Mouse (Mus musculus) small intestine, adult 2 months (tissue): ENCODE measurements around the gene Ogfod3. TPM values are rescaled to one million over a fixed set of nuclear protein-coding genes. Genes with fewer than 3 reads are reported as not detected.

Source experiments
- H3K27ac ChIP-seq: fragments of 200-500 bp; 2 replicates; pipeline ENCODE4 v1.5.1; 2012; ENCODE audit warnings: low read depth, low read length, control low read depth, inconsistent platforms; ENCODE audit not compliant: insufficient read depth
- H3K27me3 ChIP-seq: fragments of 200-500 bp; 2 replicates; pipeline ENCODE4 v1.6.1; 2012; ENCODE audit warnings: mild to moderate bottlenecking, moderate library complexity, low read length, inconsistent platforms; ENCODE audit not compliant: control insufficient read depth, insufficient read depth
- H3K36me3 ChIP-seq: fragments of 200-500 bp; 2 replicates; pipeline ENCODE4 v1.6.1; 2012; ENCODE audit warnings: mild to moderate bottlenecking, low read length, control low read depth, inconsistent platforms; ENCODE audit not compliant: control insufficient read depth, insufficient read depth
- H3K4me1 ChIP-seq: fragments of 200-500 bp; 2 replicates; pipeline ENCODE4 v1.6.1; 2012; ENCODE audit warnings: low read length, inconsistent platforms, mixed read lengths; ENCODE audit not compliant: control insufficient read depth, insufficient read depth, insufficient read length
- H3K4me3 ChIP-seq: fragments of 200-500 bp; 2 replicates; pipeline ENCODE4 v1.5.1; 2012; ENCODE audit warnings: low read depth, mild to moderate bottlenecking, control low read depth, inconsistent platforms, low read length, moderate library complexity
- CTCF ChIP-seq: fragments of 200-500 bp; IDR thresholded peaks from 2 replicates; pipeline ENCODE4 v1.5.1; 2012; ENCODE audit warnings: low read depth, mild to moderate bottlenecking, control low read depth, inconsistent platforms, low read length, moderate library complexity, mixed read lengths; ENCODE audit not compliant: insufficient replicate concordance, insufficient read length; ENCODE audit errors: extremely low read depth
- POLR2A ChIP-seq: fragments of 200-500 bp; IDR thresholded peaks from 2 replicates; pipeline ENCODE4 v1.6.1; 2012; ENCODE audit warnings: low read depth, mild to moderate bottlenecking, control low read depth, inconsistent platforms, low read length, moderate library complexity
- WGBS: fragments of 180-500 bp; shearing (Covaris S2); methylation state at CpG from one replicate; pipeline ENCODE4 v1.1.7; 2018; 5-methylcytosine and 5-hydroxymethylcytosine counted together
- polyA plus RNA-seq: library from polyadenylated mRNA; depleted of rRNA; stranded (reverse); fragments of >200 nt; gene quantifications from 2 replicates; pipeline ENCODE4 v1.2.3, GENCODE M21; 2012

Ogfod3 gene
- polyA plus RNA-seq, 1 experiment = 13.1 TPM

DNA sequence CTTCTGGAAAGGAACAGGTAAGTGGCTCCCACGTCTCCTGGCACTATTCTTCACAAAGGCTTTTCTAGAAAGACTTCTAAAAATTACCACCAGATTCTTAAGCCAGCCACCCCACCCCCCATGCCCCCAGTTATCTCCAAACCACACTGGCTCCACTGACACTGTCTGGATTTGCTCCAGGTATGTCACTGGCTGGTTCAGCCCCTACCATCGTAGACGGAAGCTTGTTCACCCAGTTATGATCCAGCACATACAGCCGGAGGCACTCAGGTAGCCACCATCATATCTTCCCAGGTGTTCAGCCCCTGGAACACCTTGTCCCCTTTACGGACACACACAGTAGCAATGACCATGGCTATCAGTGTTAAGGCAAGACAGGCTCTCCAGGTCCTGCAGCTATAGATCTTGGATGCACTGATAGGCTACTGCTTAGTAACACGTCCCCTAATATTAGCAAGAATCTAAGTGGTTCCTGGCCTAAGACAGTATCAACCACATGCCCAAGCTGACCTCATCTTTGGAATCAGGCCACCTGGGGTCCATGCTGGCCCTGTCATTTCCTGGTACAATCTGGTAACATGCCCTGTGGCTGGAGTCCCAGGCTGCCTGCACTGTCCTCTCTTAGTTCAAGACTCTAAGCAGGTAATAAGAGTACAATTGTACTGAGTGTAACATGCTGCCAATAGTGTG is 17.0 kb upstream of the Ogfod3 start:
- Histone ChIP-seq H3K27me3 (no peaks in the 10 kb centered on the region), H3K4me1 (no peaks in the 10 kb centered on the region), H3K27ac (no peak overlapping the region), H3K36me3 (peaks cover 60% of the 10 kb centered on the region), H3K4me3 (no peak overlapping the region)
- WGBS = 86% methylated on average over 6 of the region's 6 CpGs
- TF ChIP-seq CTCF (no peak), POLR2A (no peak)

GRCm38 (mm10) chr11:121220771-121221170 is 16.3 kb upstream of the Ogfod3 start:
- Histone ChIP-seq H3K4me1 (no peaks in the 10 kb centered on the region), H3K36me3 (peaks cover 54% of the 10 kb centered on the region), H3K4me3 (no peak overlapping the region), H3K27me3 (no peaks in the 10 kb centered on the region), H3K27ac (no peak overlapping the region)
- no peak for TF ChIP-seq POLR2A
- TF ChIP-seq CTCF = no peak
- 91% methylated on average over 5 of the region's 5 CpGs for WGBS

DNA sequence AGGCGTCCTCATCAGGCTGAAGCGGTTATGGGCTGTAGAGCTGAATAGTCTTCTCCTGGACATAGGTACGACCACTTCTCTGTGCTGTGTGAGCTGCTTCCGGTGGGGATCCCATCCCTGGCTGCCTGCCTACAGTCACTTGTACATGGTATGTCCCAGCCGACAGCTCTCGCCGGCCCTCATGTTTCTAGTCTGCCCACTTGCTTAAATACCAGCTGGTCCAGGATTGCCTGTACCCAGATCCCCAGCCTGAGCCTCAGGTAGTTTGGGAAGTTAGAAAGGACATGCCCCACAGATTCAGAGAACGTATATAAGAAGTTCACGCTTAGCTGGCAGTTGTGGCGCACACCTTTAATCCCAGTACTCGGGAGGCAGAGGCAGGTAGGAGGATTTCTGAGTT is 15.3 kb upstream of the Ogfod3 start:
- TF ChIP-seq CTCF (no peak), POLR2A (no peak)
- Histone ChIP-seq H3K4me1 (no peaks in the 10 kb centered on the region), H3K4me3 (no peak overlapping the region), H3K36me3 (peaks cover 48% of the 10 kb centered on the region), H3K27ac (no peak overlapping the region), H3K27me3 (no peaks in the 10 kb centered on the region)
- WGBS = 90% methylated on average over 11 of the region's 11 CpGs

- H3K4me1 ChIP-seq = no peaks in the 10 kb centered on the region
- peaks cover 32% of the 10 kb centered on the region for H3K36me3 ChIP-seq
- WGBS = 95% methylated on average over 3 of the region's 3 CpGs
- H3K27ac ChIP-seq = no peak overlapping the region
- H3K27me3 ChIP-seq = no peaks in the 10 kb centered on the region
- H3K4me3 ChIP-seq = no peak overlapping the region
- no peak for TF ChIP-seq CTCF
- TF ChIP-seq POLR2A = no peak
Observed at GRCm38 (mm10) chr11:121216831-121217230, 12.3 kb upstream of the Ogfod3 start.

GRCm38 (mm10) chr11:121203859-121204160 is 701 bp downstream of the Ogfod3 start:
- no peak overlapping the region for H3K27ac ChIP-seq
- TF ChIP-seq CTCF (no peak), POLR2A (no peak)
- under 1% methylated on average over 5 of the region's 5 CpGs for WGBS

DNA sequence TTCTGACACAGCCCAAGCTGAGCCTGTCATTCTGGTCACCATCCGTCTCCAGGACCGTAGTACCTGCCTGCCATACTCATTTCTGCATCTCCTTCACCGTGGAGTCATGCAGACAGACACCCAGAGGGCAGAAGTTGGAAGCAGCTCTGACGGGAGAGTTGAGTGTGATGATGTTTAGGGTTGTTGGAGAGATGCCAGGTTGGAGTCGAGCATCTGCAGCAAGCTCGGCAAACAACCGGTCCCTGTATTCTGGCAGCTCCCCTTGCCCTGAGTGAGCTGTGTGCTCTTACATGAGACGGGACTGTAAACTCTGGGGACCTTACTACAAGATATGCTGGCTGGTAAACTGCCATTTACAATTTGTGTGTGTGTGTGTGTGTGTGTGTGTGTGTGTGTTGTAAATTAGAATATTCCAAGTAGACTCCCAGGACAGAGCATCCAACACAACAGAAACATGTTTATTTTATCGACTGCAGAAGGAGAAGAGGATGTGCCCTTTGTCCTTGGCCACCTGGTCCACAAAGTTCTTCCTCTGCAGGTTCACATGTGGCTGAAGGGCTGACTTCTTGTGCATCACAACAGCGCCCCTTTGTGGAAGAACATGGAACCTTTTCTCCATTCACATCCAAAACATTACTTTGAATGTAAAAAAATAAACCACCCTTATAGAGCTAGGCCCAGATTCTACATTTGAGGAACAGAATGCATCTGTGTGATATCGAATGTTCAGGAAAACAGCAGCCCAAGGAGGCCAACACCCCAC is 2.9 kb downstream of the Ogfod3 start:
- WGBS = 28% methylated on average over 11 of the region's 11 CpGs
- H3K36me3 ChIP-seq = no peaks in the 10 kb centered on the region
- peaks cover 3% of the 10 kb centered on the region; the same call in 1 of the 2 replicates for H3K4me1 ChIP-seq
- no peaks in the 10 kb centered on the region for H3K27me3 ChIP-seq
- no peak overlapping the region for H3K27ac ChIP-seq
- TF ChIP-seq CTCF (peak; percentile 55; the same call in 1 of the 2 replicates), POLR2A (no peak)
- H3K4me3 ChIP-seq = no peak overlapping the region

More at GRCm38 (mm10) chr11:121203859-121204160, 701 bp downstream of the Ogfod3 start:
- H3K4me3 ChIP-seq = peak overlapping the region; percentile 75
- peaks cover 3% of the 10 kb centered on the region; the same call in 1 of the 2 replicates for H3K4me1 ChIP-seq
- peaks cover 6% of the 10 kb centered on the region for H3K36me3 ChIP-seq
- H3K27me3 ChIP-seq = no peaks in the 10 kb centered on the region

DNA sequence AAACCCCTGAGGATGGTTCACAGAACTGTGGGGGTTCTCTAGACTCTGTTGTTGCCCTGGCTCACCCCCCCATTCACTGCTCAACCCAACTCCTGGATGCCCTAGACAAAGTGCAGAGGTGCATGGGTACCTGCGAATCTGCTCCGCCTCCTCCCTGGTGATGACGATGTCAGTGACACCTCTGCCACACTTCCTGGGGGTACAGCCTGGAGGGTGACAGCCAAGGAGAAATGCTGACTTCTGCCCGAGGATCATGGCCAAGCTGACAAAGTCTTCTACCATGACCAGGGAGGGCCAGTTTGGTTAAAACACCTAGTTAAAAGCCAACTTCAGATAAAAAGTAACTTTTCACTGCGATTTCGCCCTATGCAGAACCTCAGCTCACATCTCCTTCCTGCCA is 3.7 kb downstream of the Ogfod3 start:
- no peaks in the 10 kb centered on the region for H3K36me3 ChIP-seq
- H3K27me3 ChIP-seq = no peaks in the 10 kb centered on the region
- TF ChIP-seq POLR2A = no peak
- no peak for TF ChIP-seq CTCF
- 92% methylated on average over 6 of the region's 6 CpGs for WGBS
- peaks cover 3% of the 10 kb centered on the region; the same call in 1 of the 2 replicates for H3K4me1 ChIP-seq
- no peak overlapping the region for H3K4me3 ChIP-seq
- H3K27ac ChIP-seq = no peak overlapping the region
